Mouse (Mus musculus): Measurements from ENCODE around the gene Hip1r. TPM values are rescaled to one million over a fixed set of nuclear protein-coding genes. Genes with fewer than 3 reads are reported as not detected.

Hip1r gene
- total and polyA plus RNA-seq, 3 experiments = 16.6 to 31.6 TPM; not detected in 1

DNA sequence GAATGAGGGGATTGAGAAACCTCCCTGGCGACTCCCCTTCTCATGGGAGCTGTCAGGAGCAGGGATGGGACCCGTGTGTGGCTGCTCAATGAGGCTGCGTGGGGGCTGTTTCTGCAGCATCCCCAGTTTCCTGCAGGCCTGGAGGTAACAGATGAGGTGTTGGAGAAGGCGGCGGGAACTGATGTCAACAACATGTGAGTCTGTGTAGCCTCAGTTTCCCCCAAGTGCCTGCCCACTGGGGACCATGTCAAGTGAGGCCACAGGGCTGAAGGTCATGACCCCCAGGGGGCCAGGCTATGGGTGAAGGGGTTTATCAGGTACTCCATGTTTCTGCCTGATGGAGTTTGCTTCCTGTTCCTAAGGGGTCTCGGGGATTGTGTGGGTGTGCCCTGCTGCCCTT lies 17.9 kb downstream of the Hip1r start:
- Histone ChIP-seq H3K9me3 (replicated peaks; ENCODE audit: insufficient read depth, low read length) (no peaks in the 10 kb centered on the region), H3K27me3 (ENCODE audit: control insufficient read depth in 1 of 2, insufficient read depth in 2 of 2, low read length in 2 of 2) (no peaks in the 10 kb centered on the region), H3K36me3 (ENCODE audit: control insufficient read depth in 1 of 2, insufficient read depth in 2 of 2, low read length in 2 of 2) (no peaks in the 10 kb centered on the region), H3K4me1 (ENCODE audit: control insufficient read depth in 1 of 2, insufficient read depth in 2 of 2, low read length in 2 of 2) (no peaks in the 10 kb centered on the region), H3K79me2 (ENCODE audit: control insufficient read depth, insufficient read depth, low read length, poor library complexity) (no peaks in the 10 kb centered on the region; the same call in 1 of the 2 replicates), H3K27ac (ENCODE audit: control insufficient read depth, low read depth, low read length) (no peak overlapping the region), H3K4me3 (ENCODE audit: control insufficient read depth in 1 of 2, insufficient read depth in 1 of 2, low read depth in 2 of 2, low read length in 2 of 2) (no peak overlapping the region), H3K9ac (ENCODE audit: control insufficient read depth, low read depth, low read length, poor library complexity, severe bottlenecking) (no peak overlapping the region)
- TF ChIP-seq EP300 (IDR thresholded peaks at IDR 0.05; ENCODE audit: low read depth in 1 of 2, low read length in 2 of 2) (no peak), ZNF384 (IDR thresholded peaks at IDR 0.05; ENCODE audit: low read depth, low read length) (no peak), ZC3H11A (IDR thresholded peaks at IDR 0.05; ENCODE audit: low read depth, low read length) (no peak), MYC (IDR thresholded peaks at IDR 0.05; ENCODE audit: low read depth, low read length) (no peak), USF1 (IDR thresholded peaks at IDR 0.05; ENCODE audit: low read depth, low read length) (no peak), ELF1 (IDR thresholded peaks at IDR 0.05; ENCODE audit: low read depth, low read length) (no peak), NELFE (IDR thresholded peaks at IDR 0.05; ENCODE audit: low read depth, low read length) (no peak), TBP (IDR thresholded peaks at IDR 0.05; ENCODE audit: low read depth, low read length) (no peak), CHD2 (IDR thresholded peaks at IDR 0.05; ENCODE audit: low read length) (no peak), MAX (IDR thresholded peaks at IDR 0.05; ENCODE audit: low read length) (no peak), POLR2AphosphoS2 (IDR thresholded peaks at IDR 0.05; ENCODE audit: low read length) (no peak), ZKSCAN1 (IDR thresholded peaks at IDR 0.05; ENCODE audit: low read depth, low read length) (no peak), SMC3 (IDR thresholded peaks at IDR 0.05; ENCODE audit: low read depth, low read length) (no peak), CTCF (IDR thresholded peaks at IDR 0.05 in 2 of 3, conservative IDR thresholded peaks at IDR 0.05 in 1 of 3; ENCODE audit: control insufficient read depth in 1 of 3, insufficient read depth in 1 of 3, low read depth in 2 of 3, low read length in 3 of 3, poor library complexity in 1 of 3, severe bottlenecking in 1 of 3) (no peak), TCF12 (IDR thresholded peaks at IDR 0.05; ENCODE audit: low read depth, low read length) (no peak), UBTF (IDR thresholded peaks at IDR 0.05; ENCODE audit: borderline replicate concordance, insufficient read depth, low read depth, low read length) (no peak), SIN3A (IDR thresholded peaks at IDR 0.05; ENCODE audit: low read length) (no peak)
- DNase-seq (ENCODE audit: low read depth, low spot score) = no peak

DNA sequence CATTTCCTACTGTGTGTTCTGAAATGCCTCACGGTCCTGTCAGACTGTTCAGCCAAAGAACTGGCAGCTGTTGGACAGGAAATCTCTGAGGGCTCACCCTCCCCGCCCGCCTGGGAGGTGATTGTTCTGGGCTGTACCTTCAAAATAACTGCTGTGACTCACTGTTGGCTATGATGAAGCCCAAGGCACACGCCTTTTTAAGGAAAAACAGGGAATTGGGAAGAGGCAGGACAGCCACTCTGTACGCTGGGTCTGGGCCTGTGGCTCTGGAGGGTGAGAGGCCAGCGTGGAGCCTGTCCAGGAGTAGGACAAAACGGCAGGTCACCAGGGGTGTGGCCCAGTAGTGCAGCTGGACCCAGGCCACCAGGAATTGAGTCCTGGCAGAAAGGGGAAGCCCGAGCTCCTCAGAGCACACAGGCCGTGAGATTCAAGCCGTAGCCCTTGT lies 18.8 kb downstream of the Hip1r start:
- no peak overlapping the region for H3K4me3 ChIP-seq (ENCODE audit: control insufficient read depth in 1 of 2, insufficient read depth in 1 of 2, low read depth in 2 of 2, low read length in 2 of 2)
- H3K27ac ChIP-seq (ENCODE audit: control insufficient read depth, low read depth, low read length) = no peak overlapping the region
- no peak for DNase-seq (ENCODE audit: low read depth, low spot score)
- TF ChIP-seq RAD21 (IDR thresholded peaks at IDR 0.05; ENCODE audit: low read depth, low read length) (no peak), ZC3H11A (IDR thresholded peaks at IDR 0.05; ENCODE audit: low read depth, low read length) (no peak), POLR2AphosphoS5 (IDR thresholded peaks at IDR 0.05; ENCODE audit: borderline replicate concordance, low read depth, low read length) (no peak), SIN3A (IDR thresholded peaks at IDR 0.05; ENCODE audit: low read length) (no peak), BHLHE40 (IDR thresholded peaks at IDR 0.05; ENCODE audit: borderline replicate concordance, low read depth, low read length) (no peak), MAX (IDR thresholded peaks at IDR 0.05; ENCODE audit: low read length) (no peak), KAT2A (conservative IDR thresholded peaks at IDR 0.05; ENCODE audit: low read depth, low read length) (no peak), ZMIZ1 (IDR thresholded peaks at IDR 0.05; ENCODE audit: low read depth, low read length) (no peak), CHD2 (IDR thresholded peaks at IDR 0.05; ENCODE audit: low read length) (no peak), ETS1 (IDR thresholded peaks at IDR 0.05; ENCODE audit: low read depth, low read length) (no peak), USF2 (IDR thresholded peaks at IDR 0.05; ENCODE audit: borderline replicate concordance in 1 of 2, insufficient read depth in 1 of 2, low read depth in 1 of 2, low read length in 2 of 2) (no peak), MXI1 (IDR thresholded peaks at IDR 0.05; ENCODE audit: low read depth, low read length) (no peak), ELF1 (IDR thresholded peaks at IDR 0.05; ENCODE audit: low read depth, low read length) (no peak), MEF2A (IDR thresholded peaks at IDR 0.05; ENCODE audit: extremely low read depth, insufficient replicate concordance, low read depth, low read length, poor library complexity, severe bottlenecking) (no peak), RCOR1 (IDR thresholded peaks at IDR 0.05; ENCODE audit: low read depth, low read length) (no peak), TBP (IDR thresholded peaks at IDR 0.05; ENCODE audit: low read depth, low read length) (no peak), TAL1 (IDR thresholded peaks at IDR 0.05; ENCODE audit: low read length) (no peak), NRF1 (IDR thresholded peaks at IDR 0.05; ENCODE audit: insufficient read depth, low read depth, low read length, poor library complexity, severe bottlenecking) (no peak)
- no peaks in the 10 kb centered on the region for H3K9me3 ChIP-seq (replicated peaks; ENCODE audit: insufficient read depth, low read length)
- H3K79me2 ChIP-seq (ENCODE audit: control insufficient read depth, insufficient read depth, low read length, poor library complexity) = no peaks in the 10 kb centered on the region; the same call in 1 of the 2 replicates
- H3K36me3 ChIP-seq (ENCODE audit: control insufficient read depth in 1 of 2, insufficient read depth in 2 of 2, low read length in 2 of 2) = no peaks in the 10 kb centered on the region
- no peak overlapping the region for H3K9ac ChIP-seq (ENCODE audit: control insufficient read depth, low read depth, low read length, poor library complexity, severe bottlenecking)
- no peaks in the 10 kb centered on the region for H3K4me1 ChIP-seq (ENCODE audit: control insufficient read depth in 1 of 2, insufficient read depth in 2 of 2, low read length in 2 of 2)
- H3K27me3 ChIP-seq (ENCODE audit: control insufficient read depth in 1 of 2, insufficient read depth in 2 of 2, low read length in 2 of 2) = no peaks in the 10 kb centered on the region

All from MEL (cell line).